Mouse (Mus musculus): ENCODE data around the gene Cmtm7.

The Cmtm7 gene

GRCm38 (mm10) chr9:114727315-114727714 is 54.3 kb downstream of the Cmtm7 start:
- no peak for DNase-seq (ENCODE audit: low spot score in 2 of 2)

- no peak for DNase-seq (ENCODE audit: low spot score in 2 of 2)
Measured at GRCm38 (mm10) chr9:114716677-114717331, 64.9 kb downstream of the Cmtm7 start.

DNA sequence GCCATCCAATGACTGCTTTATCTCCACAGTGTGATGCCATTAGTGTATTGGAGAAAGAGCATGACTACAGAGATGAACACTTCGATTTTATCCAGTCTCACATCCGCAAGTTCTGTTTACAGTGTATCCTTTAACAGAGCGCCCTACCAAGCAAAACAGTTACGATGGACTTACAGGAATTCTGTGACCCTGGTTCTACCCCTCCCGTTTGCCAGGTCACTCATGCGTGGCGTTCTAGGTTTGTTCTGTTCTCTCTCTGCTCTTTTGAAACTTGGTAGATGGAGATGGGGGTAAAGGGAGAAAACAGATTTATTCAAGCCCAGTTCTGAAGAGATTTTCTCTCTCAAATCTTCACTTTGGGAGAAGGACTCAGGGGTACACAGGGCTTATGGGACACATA is 68.2 kb downstream of the Cmtm7 start:
- no peak for DNase-seq (ENCODE audit: low spot score in 2 of 2)

DNA sequence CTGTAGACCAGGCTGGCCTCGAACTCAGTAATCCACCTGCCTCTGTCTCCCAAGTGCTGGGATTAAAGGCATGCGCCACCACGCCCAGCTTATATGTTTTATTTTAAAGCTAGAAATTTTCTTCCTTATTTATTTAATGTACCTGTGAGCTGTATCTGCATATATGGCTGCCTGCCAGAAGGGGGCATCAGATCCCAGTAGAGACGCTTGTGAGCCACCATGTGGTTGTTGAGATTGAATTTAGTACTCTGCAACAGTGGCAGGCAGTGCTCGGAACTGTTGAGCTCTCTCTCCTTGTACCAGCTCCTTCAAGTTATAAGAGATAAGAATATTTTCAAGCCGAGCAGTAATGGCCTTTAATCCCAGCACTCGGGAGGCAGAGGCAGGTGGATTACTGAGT is 71.3 kb downstream of the Cmtm7 start:
- peak; percentile 43 to 46 for DNase-seq (ENCODE audit: low spot score in 2 of 2)

- no peak for DNase-seq (ENCODE audit: low spot score in 2 of 2)
Measured at GRCm38 (mm10) chr9:114707805-114708204, 73.9 kb downstream of the Cmtm7 start.

Measured in spleen, postnatal 36 days (tissue).